In genomic region chr7:141429310-141429709, GRCm38 (mm10) we compare ENCODE assay signal across 9 mouse cellular contexts. TPM values are rescaled to one million over a fixed set of nuclear protein-coding genes. Genes with fewer than 3 reads are reported as not detected.
DNase-seq lines count a peak whose midpoint lies in the region; ATAC-seq and TF ChIP-seq lines count a peak whose summit lies in the region.
"Had no signal": no experiment of that assay in that cellular context is flagged by ENCODE, and none has a peak within 500 bp of the region (broad histone marks: within the 10 kb centered on the region; RNA-seq: fewer than 3 reads in every experiment).

Cend1 (minus strand) TSS chr7:141429491.

- DNase-seq in MN1 (ENCODE audit: low spot score) = peak; percentile 93
- peak; percentile 95 for DNase-seq in cerebellum, adult 11-12 months
- DNase-seq in forebrain, postnatal 0 days = peak; percentile 82
- peak; percentile 90 to 97 for DNase-seq in left cerebral cortex, postnatal 25 days (ENCODE audit: low spot score in 2 of 2)
- no peak for DNase-seq in gastrocnemius, adult 18-20 months (ENCODE audit: low spot score)

- H3K27me3 ChIP-seq in forebrain, postnatal 0 days (ENCODE audit: insufficient read depth, low read length) = no peaks in the 10 kb centered on the region
- no peaks in the 10 kb centered on the region for H3K27me3 ChIP-seq in intestine, embryonic 15.5 days (replicated peaks)
- H3K27me3 ChIP-seq in midbrain, embryonic 13.5 days = no peaks in the 10 kb centered on the region

- peaks cover 16% of the 10 kb centered on the region for H3K4me1 ChIP-seq in forebrain, postnatal 0 days (ENCODE audit: insufficient read depth)
- H3K4me1 ChIP-seq in intestine, embryonic 15.5 days (replicated peaks) = peaks cover 18% of the 10 kb centered on the region
- peaks cover 45% of the 10 kb centered on the region for H3K4me1 ChIP-seq in midbrain, embryonic 13.5 days (replicated peaks)

- 2% methylated on average over 19 of the region's 19 CpGs for WGBS in forebrain, postnatal 0 days
- 6% methylated on average over 19 of the region's 19 CpGs for WGBS in intestine, embryonic 15.5 days
- 1% methylated on average over 19 of the region's 19 CpGs for WGBS in midbrain, embryonic 13.5 days

- H3K36me3 ChIP-seq in forebrain, postnatal 0 days (ENCODE audit: insufficient read depth) = peaks cover 48% of the 10 kb centered on the region
- peaks cover 25% of the 10 kb centered on the region; the same call in 1 of the 2 replicates for H3K36me3 ChIP-seq in intestine, embryonic 15.5 days
- peaks cover 54% of the 10 kb centered on the region for H3K36me3 ChIP-seq in midbrain, embryonic 13.5 days

- intact Hi-C loops in left cerebral cortex, postnatal 25 days (cut with DNase I) = no loop called here

- ATAC-seq in forebrain, postnatal 0 days = peak; percentile 90
- ATAC-seq in intestine, embryonic 15.5 days = peak; percentile 64
- ATAC-seq in midbrain, embryonic 13.5 days = peak; percentile 79
- no peak for ATAC-seq in erythroblast, adult 5-6 weeks (replicated peaks; ENCODE audit: low FRiP score, poor library complexity, severe bottlenecking)

- peak within 1 kb of the TSS; percentile 71 for H3K9ac ChIP-seq in forebrain, postnatal 0 days
- H3K9ac ChIP-seq in intestine, embryonic 15.5 days = no peak within 1 kb of the TSS
- H3K9ac ChIP-seq in midbrain, embryonic 13.5 days (replicated peaks) = peak within 1 kb of the TSS; percentile 83

- H3K9me3 ChIP-seq in forebrain, postnatal 0 days (ENCODE audit: low read length) = no peaks in the 10 kb centered on the region
- H3K9me3 ChIP-seq in intestine, embryonic 15.5 days = no peaks in the 10 kb centered on the region
- no peaks in the 10 kb centered on the region for H3K9me3 ChIP-seq in midbrain, embryonic 13.5 days

- H3K27ac ChIP-seq in forebrain, postnatal 0 days (ENCODE audit: low read depth, low read length) = peak within 1 kb of the TSS; percentile 77
- H3K27ac ChIP-seq in intestine, embryonic 15.5 days = no peak within 1 kb of the TSS
- peak within 1 kb of the TSS; percentile 74 for H3K27ac ChIP-seq in midbrain, embryonic 13.5 days

- peak; percentile 38 for TF ChIP-seq CTCF in forebrain, postnatal 0 days (IDR thresholded peaks at IDR 0.05; ENCODE audit: low read depth)

- H3K4me2 ChIP-seq in forebrain, postnatal 0 days (ENCODE audit: low read depth) = peak within 1 kb of the TSS; percentile 75
- H3K4me2 ChIP-seq in intestine, embryonic 15.5 days (replicated peaks) = peak within 1 kb of the TSS; percentile 41
- H3K4me2 ChIP-seq in midbrain, embryonic 13.5 days (replicated peaks) = peak within 1 kb of the TSS; percentile 83

- peak within 1 kb of the TSS; percentile 45 for H3K4me3 ChIP-seq in forebrain, postnatal 0 days (ENCODE audit: low read depth, low read length)
- H3K4me3 ChIP-seq in intestine, embryonic 15.5 days (replicated peaks) = peak within 1 kb of the TSS; percentile 9; the same call in 1 of the 2 replicates
- H3K4me3 ChIP-seq in midbrain, embryonic 13.5 days (replicated peaks) = peak within 1 kb of the TSS; percentile 57

RNA-seq across cellular contexts. Expression of gene Cend1, which starts in this region (rescaled TPM):
- 83.3 and 94.7 TPM in 2 replicates for total RNA-seq in forebrain, postnatal 0 days (2014; rRNA removed)
- polyA plus RNA-seq in forebrain, postnatal 0 days (2015; fragmentation: Nextera tagmentation; extraction: Ambion mirVana) = 111 and 125 TPM in 2 replicates
- polyA plus RNA-seq in intestine, embryonic 15.5 days (2015; fragmentation: Nextera tagmentation; extraction: Ambion mirVana) = 3.8 and 3.9 TPM in 2 replicates
- total RNA-seq in left cerebral cortex, postnatal 25 days (2021) = 100 to 1,000 TPM; 288 to 314 TPM
- polyA plus RNA-seq in midbrain, embryonic 13.5 days (2015; fragmentation: Nextera tagmentation; extraction: Ambion mirVana) = 43.6 and 44.0 TPM in 2 replicates
- total RNA-seq in erythroblast, adult 5-6 weeks (2015; ENCODE audit: low replicate concordance) = not detected in 2 replicates
- not detected in 2 replicates for total RNA-seq in erythroblast, adult 5-6 weeks (2017; ENCODE audit: low replicate concordance)
- total RNA-seq in gastrocnemius, adult 18-20 months (2021) = under 1 TPM; 0.39 to 0.47 TPM
- total RNA-seq: common myeloid progenitor, adult 5-6 weeks had no signal

Comparison
In these comparisons a context has a peak if more than half of its experiments do, and no peak if none do; other contexts are left out.
1. RNA of gene Cend1 (total RNA-seq): 288 to 314 TPM in left cerebral cortex, postnatal 25 days and 83.3 to 94.7 TPM in forebrain, postnatal 0 days; 0.39 to 0.47 TPM in gastrocnemius, adult 18-20 months and not detected in erythroblast, adult 5-6 weeks; every median in the first group is over 10 times any median in the second.
2. Peak in every context shown above with its lines, with median percentiles within 50 percentile points of each other: H3K4me2 ChIP-seq and H3K4me3 ChIP-seq.